Mouse (Mus musculus) ZHBTc4 (cell line): ENCODE results near the gene Yif1b.
A peak's percentile ranks its signal among the peaks of the same experiment; 100 is the strongest.
"Not testable (repeated sequence)": the region's sequence is repeated elsewhere in the genome, so short reads cannot be mapped to it uniquely, and the experiment has no call there.

ENCODE experiments used
- DNase-seq: peaks from one replicate; pipeline ENCODE4 v3.0.0-alpha.2; 2011; ENCODE audit warnings: low read depth, low spot score

The Yif1b gene

GRCm38 (mm10) chr7:29238019-29238967, at the start of gene Yif1b:
Gene Yif1b, plus strand, starts transcription at chr7:29238329.
- peak; percentile 100 for DNase-seq

DNA sequence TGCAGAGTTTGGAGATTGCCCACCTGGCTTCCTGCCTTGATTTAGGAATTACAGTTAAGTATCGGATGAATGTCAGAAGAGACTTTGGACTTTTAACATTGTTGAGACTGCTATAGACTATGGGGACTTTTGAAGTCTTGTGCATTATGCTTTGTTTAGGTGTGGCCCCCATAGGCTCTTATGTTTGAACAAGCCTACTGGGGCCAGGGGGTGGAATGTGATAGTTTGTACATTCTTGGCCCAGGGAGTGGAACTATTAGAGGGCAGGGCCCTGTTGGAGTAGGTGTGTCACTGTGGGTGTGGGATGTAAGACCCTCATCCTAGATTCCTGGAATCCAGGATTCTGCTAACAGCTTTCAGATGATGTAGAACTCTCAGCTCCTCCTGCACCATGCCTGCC, 43.9 kb upstream of the Yif1b start:
- peak; percentile 65 for DNase-seq

- no peak for DNase-seq
Measured at GRCm38 (mm10) chr7:29202577-29202976, 35.6 kb upstream of the Yif1b start.

DNA sequence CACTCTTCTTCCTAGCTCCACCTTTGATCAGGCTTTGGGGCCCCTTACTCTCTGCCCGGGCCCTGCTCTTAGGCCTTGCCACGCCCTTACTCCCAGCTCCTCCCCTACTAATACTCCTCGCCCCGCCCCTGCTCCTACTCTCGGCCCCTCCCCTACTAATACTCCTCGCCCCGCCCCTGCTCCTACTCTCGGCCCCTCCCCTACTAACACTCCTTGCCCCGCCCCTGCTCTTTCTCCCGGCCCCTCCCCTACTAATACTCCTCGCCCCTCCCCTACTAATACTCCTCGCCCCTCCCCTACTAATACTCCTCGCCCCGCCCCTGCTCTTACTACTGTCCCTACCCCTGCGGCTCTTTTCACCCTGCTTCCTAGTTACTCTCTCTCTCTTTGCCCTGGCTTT, 27.1 kb upstream of the Yif1b start:
- DNase-seq, result peak; percentile 70

DNA sequence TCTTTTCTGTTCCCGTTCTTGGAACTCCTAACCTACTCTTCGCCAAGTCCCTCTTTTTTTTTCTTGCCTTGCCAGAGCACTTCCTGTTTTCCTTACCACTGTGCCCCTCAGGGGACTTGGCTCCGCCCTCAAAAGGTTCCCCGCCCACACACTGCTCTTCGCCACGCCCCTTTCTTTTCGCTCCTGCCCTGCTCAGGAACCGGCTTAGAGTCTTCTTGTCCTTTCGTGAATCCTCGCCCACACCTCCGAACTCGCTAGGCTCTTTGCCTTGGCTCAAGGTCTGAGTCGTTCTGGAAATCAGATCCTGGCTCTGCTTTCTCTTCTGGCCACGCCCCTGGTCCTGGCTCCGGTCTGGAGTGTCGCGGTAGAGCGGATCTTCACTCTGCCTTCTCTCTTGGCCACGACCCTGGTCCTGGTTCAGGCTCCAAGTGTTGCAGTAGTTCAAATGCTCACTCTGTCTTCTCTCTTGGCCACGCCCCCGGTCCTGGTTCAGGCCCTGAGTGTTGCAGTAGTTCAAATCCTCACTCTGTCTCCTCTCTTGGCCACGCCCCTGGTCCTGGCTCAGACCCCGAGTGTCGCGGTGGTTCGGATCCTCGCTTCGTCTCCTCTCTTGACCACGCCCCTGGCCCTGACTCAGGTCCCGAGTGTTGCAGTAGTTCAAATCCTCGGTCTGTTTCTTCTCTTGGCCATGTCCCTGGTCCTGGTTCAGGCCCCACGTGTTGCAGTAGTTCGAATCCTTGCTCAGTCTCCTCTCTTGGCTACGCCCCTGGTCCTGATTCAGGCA, 26.5 kb upstream of the Yif1b start:
- peak; percentile 96 for DNase-seq

DNA sequence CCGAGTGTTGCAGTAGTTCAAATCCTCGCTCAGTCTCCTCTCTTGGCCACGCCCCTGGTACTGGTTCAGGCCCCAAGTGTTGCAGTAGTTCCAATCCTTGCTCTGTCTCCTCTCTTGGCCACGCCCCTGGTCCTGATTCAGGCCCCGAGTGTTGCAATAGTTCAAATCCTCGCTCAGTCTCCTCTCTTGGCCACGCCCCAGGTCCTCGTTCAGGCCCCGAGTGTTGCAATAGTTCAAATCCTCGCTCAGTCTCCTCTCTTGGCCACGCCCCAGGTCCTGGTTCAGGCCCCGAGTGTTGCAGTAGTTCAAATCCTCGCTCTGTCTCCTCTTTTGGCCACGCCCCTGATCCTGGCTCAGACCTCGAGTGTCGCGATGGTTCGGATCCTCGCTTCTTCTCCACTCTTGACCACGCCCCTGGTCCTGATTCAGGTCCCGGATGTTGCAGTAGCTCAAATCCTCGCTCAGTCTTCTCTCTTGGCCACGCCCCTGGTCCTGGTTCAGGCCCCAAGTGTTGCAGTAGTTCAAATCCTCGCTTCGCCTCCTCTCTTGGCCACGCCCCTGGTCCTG, 25.8 kb upstream of the Yif1b start:
- peak; percentile 80 for DNase-seq

DNA sequence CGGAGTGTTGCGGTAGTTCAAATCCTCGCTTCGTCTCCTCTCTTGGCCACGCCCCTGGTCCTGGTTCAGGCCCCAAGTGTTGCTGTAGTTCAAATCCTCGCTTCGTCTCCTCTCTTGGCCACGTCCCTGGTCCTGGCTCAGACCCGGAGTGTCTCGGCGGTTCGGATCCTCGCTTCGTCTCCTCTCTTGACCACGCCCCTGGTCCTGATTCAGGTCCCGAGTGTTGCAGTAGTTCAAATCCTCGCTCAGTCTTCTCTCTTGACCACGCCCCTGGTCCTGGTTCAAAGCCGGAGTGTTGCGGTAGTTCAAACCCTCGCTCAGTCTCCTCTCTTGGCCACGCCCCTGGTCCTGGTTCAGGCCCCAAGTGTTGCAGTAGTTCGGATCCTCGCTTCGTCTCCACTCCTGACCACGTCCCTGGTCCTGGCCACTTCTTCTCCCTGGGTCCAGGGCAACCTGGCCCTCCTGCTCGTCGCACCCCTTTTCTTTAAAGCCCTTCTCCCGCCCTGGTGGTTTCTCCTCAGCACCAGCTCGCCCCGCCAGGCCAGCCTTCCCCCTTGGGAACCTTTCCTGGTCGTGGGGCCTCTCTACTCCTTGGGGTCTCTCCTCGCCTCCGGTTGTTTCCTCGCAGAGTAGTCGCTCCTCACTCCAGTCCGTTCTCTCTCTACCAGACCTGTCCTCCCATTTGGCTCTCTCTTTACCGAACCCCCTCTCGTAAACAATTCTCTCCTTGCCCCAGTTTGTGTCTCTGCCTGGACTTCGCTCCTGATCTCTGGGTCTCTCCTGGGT, 25.2 kb upstream of the Yif1b start:
- DNase-seq, result not testable (repeated sequence)

DNA sequence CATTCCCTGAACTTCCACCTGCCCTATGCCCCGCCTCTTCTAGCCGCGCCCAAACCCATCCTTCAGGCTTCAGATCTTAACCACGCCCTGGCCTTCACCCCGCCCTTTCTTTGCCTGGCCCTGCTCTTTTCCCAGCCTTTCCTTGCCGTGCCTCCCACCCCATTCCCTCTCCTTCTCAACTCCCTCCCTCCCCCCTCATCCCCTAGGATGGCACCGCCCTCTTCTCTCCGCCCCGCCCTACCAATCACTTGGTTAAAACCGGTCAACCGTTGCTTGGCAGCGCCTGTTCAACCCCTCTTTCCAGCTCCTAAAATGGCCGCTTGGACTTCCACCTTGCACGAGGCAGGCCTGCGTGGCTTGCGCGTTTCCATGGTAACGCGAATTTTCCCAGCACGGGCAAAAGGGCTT, 24.4 kb upstream of the Yif1b start, which contains the start of gene Catsperg1:
TSS of gene Catsperg1 (minus strand) at position 361 of the 408 bp plus-strand sequence.
- DNase-seq, result peak; percentile 99

DNA sequence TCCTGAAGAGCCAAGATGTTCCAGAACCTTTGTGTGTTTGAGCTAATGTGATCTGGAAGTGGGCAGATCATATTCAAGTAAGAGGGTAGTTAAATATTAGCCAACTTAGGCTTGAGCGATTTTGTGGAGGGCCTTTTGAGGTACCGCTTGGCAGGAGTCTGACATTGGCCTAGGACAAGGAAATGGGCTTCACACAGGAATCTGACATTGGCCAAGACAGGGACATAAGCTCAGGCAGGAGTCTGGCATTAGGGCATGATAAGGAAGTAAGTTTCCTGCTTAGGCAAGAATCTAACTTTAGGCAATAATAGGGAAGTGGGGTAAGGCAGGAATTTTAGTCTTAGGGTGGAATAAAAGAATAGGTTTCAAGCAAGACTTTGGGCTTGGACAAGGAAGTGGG, 23.9 kb upstream of the Yif1b start:
- peak; percentile 19 for DNase-seq

- DNase-seq, result peak; percentile 92
Measured at GRCm38 (mm10) chr7:29214846-29215245, 23.3 kb upstream of the Yif1b start.

DNA sequence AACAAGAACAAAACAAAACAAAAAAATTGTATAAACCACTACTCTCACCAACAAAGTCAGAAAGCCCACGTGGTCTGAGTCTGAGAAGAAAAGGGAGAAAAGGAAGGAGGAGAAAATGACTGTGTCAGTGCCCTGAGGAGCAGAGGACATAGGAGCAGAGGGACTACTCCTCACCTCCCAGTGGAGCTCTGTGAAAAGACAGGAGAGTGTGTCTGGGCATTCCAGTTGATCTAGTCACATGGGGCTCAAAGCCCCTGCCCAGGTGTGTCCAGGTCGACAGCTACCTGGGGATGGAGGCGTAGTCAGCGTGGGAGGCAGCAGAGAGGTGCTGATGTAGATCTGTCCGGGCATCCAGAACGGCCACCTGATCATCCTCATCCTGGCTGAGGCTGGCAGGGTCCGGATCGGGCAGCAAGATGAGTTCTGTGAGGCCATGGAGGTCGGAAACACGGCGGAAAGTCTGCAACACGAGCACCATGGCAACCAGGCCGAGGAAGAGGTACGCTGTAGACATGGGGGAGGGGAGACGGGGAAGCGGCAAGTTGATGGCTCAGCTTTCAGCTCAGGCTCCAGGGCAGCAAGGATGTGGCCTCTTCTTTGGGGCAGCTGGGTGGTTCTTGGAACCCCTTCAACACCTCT, 13.3 kb upstream of the Yif1b start:
- peak; percentile 51 for DNase-seq

GRCm38 (mm10) chr7:29225520-29225919, 12.6 kb upstream of the Yif1b start:
- DNase-seq, result no peak

DNA sequence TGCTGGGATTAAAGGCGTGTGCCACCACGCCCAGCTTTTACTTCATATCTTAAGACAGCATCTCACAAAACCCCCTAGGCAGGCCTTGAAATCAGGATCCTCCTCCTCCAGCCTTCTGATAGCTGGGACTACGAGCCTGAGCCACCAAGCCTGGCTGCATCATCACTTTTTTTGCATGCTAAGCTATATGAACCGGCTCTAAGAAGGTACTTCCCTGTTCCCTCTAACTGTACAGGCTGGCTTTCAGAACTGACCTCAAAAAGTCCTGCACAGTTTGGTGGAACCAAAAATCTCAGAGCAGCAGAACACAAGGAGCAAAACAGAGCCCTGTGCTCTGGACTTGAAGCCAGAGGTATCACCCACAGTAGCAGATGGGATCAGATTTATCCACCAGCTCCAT, 9.9 kb upstream of the Yif1b start:
- DNase-seq, result no peak

DNA sequence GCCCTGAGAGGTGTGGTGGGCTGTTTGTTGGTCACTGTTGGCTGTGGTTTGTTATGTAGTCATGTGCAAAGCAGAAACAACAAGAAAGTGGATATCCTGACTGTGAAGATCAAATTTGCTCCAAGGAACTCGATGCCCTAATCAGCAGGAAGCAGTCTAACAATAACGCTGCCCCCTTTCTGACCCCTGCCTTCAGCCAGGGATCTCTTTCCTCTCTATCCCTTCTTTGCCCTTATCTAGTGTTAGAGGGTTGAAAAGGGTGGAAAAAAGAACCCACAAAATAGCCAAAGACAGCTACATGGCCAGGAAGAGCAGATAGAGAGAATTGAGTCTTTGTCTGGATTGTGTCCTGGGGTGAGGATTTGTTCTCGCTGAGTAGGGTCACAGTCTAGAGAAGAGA, 7.6 kb upstream of the Yif1b start:
- no peak for DNase-seq

- no peak for DNase-seq
Measured at GRCm38 (mm10) chr7:29231517-29231916, 6.6 kb upstream of the Yif1b start.

GRCm38 (mm10) chr7:29232247-29233013, 5.7 kb upstream of the Yif1b start, which contains the start of gene Kcnk6:
Gene Kcnk6, minus strand, starts transcription at chr7:29232515.
- DNase-seq, result peak; percentile 30

DNA sequence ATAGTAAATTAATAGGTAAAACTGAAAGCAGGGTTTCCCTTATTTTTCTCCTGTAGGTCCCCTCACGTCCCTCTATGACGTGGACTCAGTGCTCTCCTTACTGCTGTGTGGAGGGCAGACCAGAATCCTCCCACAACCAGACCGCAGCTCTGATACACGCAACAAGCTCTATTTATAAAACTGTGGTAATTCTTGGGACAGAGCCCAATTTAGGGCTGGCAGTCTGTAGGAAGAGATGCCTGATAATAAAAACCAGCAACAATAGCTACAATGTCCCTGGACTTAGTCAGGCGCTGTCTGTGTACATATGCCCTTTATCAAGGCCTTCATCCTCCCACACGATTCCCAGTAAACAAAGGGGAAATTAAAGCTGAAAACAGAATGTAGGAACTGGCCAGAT, 4.4 kb upstream of the Yif1b start:
- DNase-seq, result no peak

GRCm38 (mm10) chr7:29234661-29235060, 3.5 kb upstream of the Yif1b start:
- peak; percentile 68 for DNase-seq

GRCm38 (mm10) chr7:29236593-29236992, 1.5 kb upstream of the Yif1b start:
- DNase-seq, result no peak

- DNase-seq, result not testable (repeated sequence)
Measured at GRCm38 (mm10) chr7:29237596-29237995, 533 bp upstream of the Yif1b start.
